Mouse (Mus musculus) MN1 (cell line): ENCODE data around the gene Lxn.

Source experiments
- DNase-seq: peaks from one replicate; pipeline ENCODE4 v3.0.0-alpha.2; 2016; ENCODE audit warnings: low spot score

Lxn gene

GRCm38 (mm10) chr3:67463450-67464372 is at the start of gene Lxn:
TSS of gene Lxn (minus strand) at chr3:67463926.
- DNase-seq, result no peak

- peak; percentile 85 for DNase-seq
Measured at GRCm38 (mm10) chr3:67512807-67513206, 49.1 kb upstream of the Lxn start.

- no peak for DNase-seq
Measured at GRCm38 (mm10) chr3:67508216-67508892, 44.6 kb upstream of the Lxn start.

- DNase-seq, result no peak
Measured at GRCm38 (mm10) chr3:67505286-67505685, 41.6 kb upstream of the Lxn start.

GRCm38 (mm10) chr3:67503878-67504277 is 40.2 kb upstream of the Lxn start:
- DNase-seq, result no peak

GRCm38 (mm10) chr3:67499406-67499791 is 35.7 kb upstream of the Lxn start:
- DNase-seq, result no peak

GRCm38 (mm10) chr3:67498773-67499405 is 35.2 kb upstream of the Lxn start:
- DNase-seq, result no peak

- no peak for DNase-seq
Measured at GRCm38 (mm10) chr3:67497998-67498397, 34.3 kb upstream of the Lxn start.

GRCm38 (mm10) chr3:67496310-67496709 is 32.6 kb upstream of the Lxn start:
- no peak for DNase-seq

GRCm38 (mm10) chr3:67493132-67493531 is 29.4 kb upstream of the Lxn start:
- DNase-seq, result no peak

- no peak for DNase-seq
Measured at GRCm38 (mm10) chr3:67492086-67492869, 28.6 kb upstream of the Lxn start.

- DNase-seq, result peak; percentile 61
Measured at GRCm38 (mm10) chr3:67490156-67490555, 26.4 kb upstream of the Lxn start.

- no peak for DNase-seq
Measured at GRCm38 (mm10) chr3:67485233-67485632, 21.5 kb upstream of the Lxn start.

- DNase-seq, result no peak
Measured at GRCm38 (mm10) chr3:67482400-67482799, 18.7 kb upstream of the Lxn start.

- DNase-seq, result no peak
Measured at GRCm38 (mm10) chr3:67479806-67480205, 16.1 kb upstream of the Lxn start.

- DNase-seq, result no peak
Measured at GRCm38 (mm10) chr3:67473438-67473837, 9.7 kb upstream of the Lxn start.

- DNase-seq, result no peak
Measured at GRCm38 (mm10) chr3:67471408-67472127, 7.8 kb upstream of the Lxn start.

GRCm38 (mm10) chr3:67467281-67467680 is 3.6 kb upstream of the Lxn start:
- DNase-seq, result no peak

- DNase-seq, result no peak
Measured at GRCm38 (mm10) chr3:67466576-67466975, 2.9 kb upstream of the Lxn start.

- no peak for DNase-seq
Measured at GRCm38 (mm10) chr3:67463001-67463400, 725 bp downstream of the Lxn start.

GRCm38 (mm10) chr3:67462578-67462977 is 1.1 kb downstream of the Lxn start:
- DNase-seq, result no peak
